ENCODE assay signal across 10 mouse cellular contexts in the genomic region with DNA sequence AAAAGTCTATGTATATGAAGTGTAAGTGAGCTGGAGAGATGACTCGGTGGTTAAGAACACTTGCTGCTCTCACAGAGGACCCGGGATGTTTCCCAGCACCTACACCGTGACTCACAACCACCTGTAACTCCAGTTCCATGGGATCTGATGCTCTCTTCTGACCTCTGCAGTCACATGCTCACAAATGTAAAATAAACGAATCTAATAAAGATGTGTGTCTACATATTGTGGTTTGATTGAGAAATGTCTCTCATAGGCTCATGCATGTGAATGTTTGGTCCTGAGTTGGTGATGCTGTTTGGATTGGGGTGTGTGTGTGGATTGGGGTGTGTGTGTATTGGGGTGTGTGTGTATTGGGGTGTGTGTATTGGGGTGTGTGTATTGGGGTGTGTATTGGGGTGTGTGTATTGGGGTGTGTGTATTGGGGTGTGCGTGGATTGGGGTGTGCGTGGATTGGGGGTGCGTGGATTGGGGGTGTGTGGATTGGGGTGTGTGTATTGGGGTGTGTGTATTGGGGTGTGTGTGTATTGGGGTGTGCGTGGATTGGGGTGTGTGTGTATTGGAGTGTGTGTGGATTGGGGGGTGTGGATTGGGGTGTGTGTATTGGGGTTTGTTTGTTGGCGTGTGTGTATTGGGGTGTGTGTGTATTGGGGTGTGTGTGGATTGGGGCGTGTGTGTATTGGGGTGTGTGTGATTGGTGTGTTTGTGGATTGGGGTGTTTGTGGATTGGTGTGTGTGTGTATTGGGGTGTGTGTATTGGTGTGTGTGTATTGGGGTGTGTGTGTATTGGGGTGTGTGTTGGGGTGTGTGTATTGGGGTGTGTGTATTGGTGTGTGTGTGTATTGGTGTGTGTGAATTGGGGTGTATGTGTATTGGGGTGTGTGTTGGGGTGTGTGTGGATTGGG. TPM values are rescaled to one million over a fixed set of nuclear protein-coding genes. Genes with fewer than 3 reads are reported as not detected.
DNase-seq lines count a peak whose midpoint lies in the region; ATAC-seq and TF ChIP-seq lines count a peak whose summit lies in the region.
"Had no signal": no experiment of that assay in that cellular context is flagged by ENCODE, and none has a peak within 500 bp of the region (broad histone marks: within the 10 kb centered on the region; RNA-seq: fewer than 3 reads in every experiment).

No protein-coding gene starts in this region.

- no peaks in the 10 kb centered on the region for H3K36me3 ChIP-seq in heart, embryonic 15.5 days
- no peaks in the 10 kb centered on the region for H3K36me3 ChIP-seq in ES-E14 (ENCODE audit: control insufficient read depth, insufficient read depth, low read length, poor library complexity, severe bottlenecking)
- no peaks in the 10 kb centered on the region for H3K36me3 ChIP-seq in forebrain, embryonic 15.5 days
- H3K36me3 ChIP-seq in midbrain, embryonic 14.5 days (ENCODE audit: control insufficient read depth, insufficient read depth, low read length) = no peaks in the 10 kb centered on the region

- no peak overlapping the region for H3K4me3 ChIP-seq in heart, embryonic 15.5 days
- no peak overlapping the region for H3K4me3 ChIP-seq in ES-E14 (ENCODE audit: insufficient read depth in 1 of 2, low read depth in 1 of 2, low read length in 2 of 2, poor library complexity in 1 of 2, severe bottlenecking in 1 of 2)
- no peak overlapping the region for H3K4me3 ChIP-seq in forebrain, embryonic 15.5 days
- H3K4me3 ChIP-seq in midbrain, embryonic 14.5 days (replicated peaks; ENCODE audit: low read depth, low read length) = no peak overlapping the region

- DNase-seq in heart, adult 8-10 months (ENCODE audit: low spot score) = no peak
- DNase-seq in ES-E14 (ENCODE audit: low read depth, low spot score) = peak; percentile 49
- no peak for DNase-seq in midbrain, embryonic 14.5 days
- DNase-seq in gastrocnemius, postnatal 4 days (ENCODE audit: low spot score in 2 of 2) = no peak
- no peak for DNase-seq in urinary bladder, postnatal 4 days (ENCODE audit: low spot score in 2 of 2)
- no peak for DNase-seq in adrenal gland, adult 2 months
- DNase-seq: kidney, postnatal 4 days; right cerebral cortex, postnatal 25 days had no signal

- no peaks in the 10 kb centered on the region for H3K9me3 ChIP-seq in heart, embryonic 15.5 days (replicated peaks)
- no peaks in the 10 kb centered on the region for H3K9me3 ChIP-seq in ES-E14 (ENCODE audit: control insufficient read depth, insufficient read depth, low read depth, low read length)
- no peaks in the 10 kb centered on the region for H3K9me3 ChIP-seq in forebrain, embryonic 15.5 days
- H3K9me3 ChIP-seq in midbrain, embryonic 14.5 days (ENCODE audit: control insufficient read depth, low read length) = no peaks in the 10 kb centered on the region

- H3K4me2 ChIP-seq in heart, embryonic 15.5 days = no peak overlapping the region
- no peak overlapping the region for H3K4me2 ChIP-seq in forebrain, embryonic 15.5 days (replicated peaks)
- no peak overlapping the region for H3K4me2 ChIP-seq in midbrain, embryonic 14.5 days (ENCODE audit: low read length)

- no peaks in the 10 kb centered on the region for H3K4me1 ChIP-seq in heart, embryonic 15.5 days (replicated peaks)
- no peaks in the 10 kb centered on the region for H3K4me1 ChIP-seq in ES-E14 (ENCODE audit: control insufficient read depth in 2 of 2, insufficient read depth in 2 of 2, low read length in 2 of 2, poor library complexity in 1 of 2)
- H3K4me1 ChIP-seq in forebrain, embryonic 15.5 days = peaks cover 8% of the 10 kb centered on the region
- no peaks in the 10 kb centered on the region for H3K4me1 ChIP-seq in midbrain, embryonic 14.5 days (ENCODE audit: control insufficient read depth, insufficient read depth, low read length)

- H3K27me3 ChIP-seq in heart, embryonic 15.5 days = no peaks in the 10 kb centered on the region
- no peaks in the 10 kb centered on the region for H3K27me3 ChIP-seq in forebrain, embryonic 15.5 days
- no peaks in the 10 kb centered on the region for H3K27me3 ChIP-seq in midbrain, embryonic 14.5 days (ENCODE audit: control insufficient read depth, insufficient read depth, low read length)

- WGBS in heart, embryonic 15.5 days = 60% methylated on average over 10 of the region's 10 CpGs
- WGBS in forebrain, embryonic 15.5 days = 59% methylated on average over 10 of the region's 10 CpGs
- WGBS in midbrain, embryonic 14.5 days = 70% methylated on average over 10 of the region's 10 CpGs

- no peak overlapping the region for H3K27ac ChIP-seq in heart, embryonic 15.5 days
- H3K27ac ChIP-seq in ES-E14 (ENCODE audit: insufficient read depth, low read depth, low read length, poor library complexity, severe bottlenecking) = no peak overlapping the region
- no peak overlapping the region for H3K27ac ChIP-seq in forebrain, embryonic 15.5 days (replicated peaks)
- no peak overlapping the region for H3K27ac ChIP-seq in midbrain, embryonic 14.5 days (replicated peaks; ENCODE audit: low read depth, low read length)

- in situ Hi-C loops in ES-E14 (cut with MboI; ENCODE audit: low sequenced_read_pairs in 2 of 2, unreplicated experiment in 2 of 2) = no loop called here

- ATAC-seq in heart, embryonic 15.5 days (replicated peaks; ENCODE audit: insufficient number of reproducible peaks, insufficient read depth, low FRiP score, low read depth) = peak; percentile 50
- peak; percentile 58; the same call in 1 of the 2 replicates for ATAC-seq in forebrain, embryonic 15.5 days (replicated peaks)
- ATAC-seq in midbrain, embryonic 14.5 days (ENCODE audit: low FRiP score, low TSS enrichment) = 0 out of 2 replicates have a peak, but pooled peaks have one; percentile 57

- no peak overlapping the region for H3K9ac ChIP-seq in heart, embryonic 15.5 days
- H3K9ac ChIP-seq in ES-E14 (ENCODE audit: insufficient read depth, low read depth, low read length, poor library complexity, severe bottlenecking) = no peak overlapping the region
- H3K9ac ChIP-seq in forebrain, embryonic 15.5 days (replicated peaks) = no peak overlapping the region
- H3K9ac ChIP-seq in midbrain, embryonic 14.5 days (replicated peaks; ENCODE audit: low read length) = no peak overlapping the region

TF ChIP-seq in ES-E14, 5 proteins besides CTCF, POLR2A, EP300 and RAD21:
- TF ChIP-seq MAFK (IDR thresholded peaks at IDR 0.05; ENCODE audit: insufficient read depth, low read depth, low read length) (no peak), ZNF384 (IDR thresholded peaks at IDR 0.05; ENCODE audit: low read depth, low read length) (no peak), ZC3H11A (IDR thresholded peaks at IDR 0.05; ENCODE audit: borderline replicate concordance, low read depth, low read length) (no peak), HCFC1 (IDR thresholded peaks at IDR 0.05; ENCODE audit: borderline replicate concordance, insufficient read depth, low read length) (0 out of 2 replicates have a peak, but pooled peaks have one; percentile 41), CHD2 (IDR thresholded peaks at IDR 0.05; ENCODE audit: low read depth, low read length) (no peak)

RNA-seq across cellular contexts. Expression of gene Mvb12b, which starts 46.1 kb away (rescaled TPM):
- 12.7 and 15.7 TPM in 2 replicates for polyA plus RNA-seq in heart, embryonic 15.5 days (2015; fragmentation: Nextera tagmentation; extraction: Ambion mirVana)
- 10 to 100 TPM; 20.2 to 24.5 (median 21.0) TPM for total RNA-seq in heart, adult 8-10 months (2022)
- total RNA-seq in ES-E14 (2012; rRNA removed) = 5.0 and 8.0 TPM in 2 replicates
- polyA plus RNA-seq in forebrain, embryonic 15.5 days (2015; fragmentation: Nextera tagmentation; extraction: Ambion mirVana) = 75.9 and 85.8 TPM in 2 replicates
- 47.9 and 60.2 TPM in 2 replicates for polyA plus RNA-seq in midbrain, embryonic 14.5 days (2014; fragmentation: Nextera tagmentation; extraction: Ambion mirVana)
- 10 to 100 TPM; 33.3 to 36.7 TPM for total RNA-seq in gastrocnemius, postnatal 4 days (2021)
- 10 to 100 TPM; 16.3 to 23.3 TPM for total RNA-seq in adrenal gland, adult 2 months (2021)
- polyA plus RNA-seq in adrenal gland, adult 2 months (2012; rRNA removed) = 27.8 and 41.3 TPM in 2 replicates
